Mouse (Mus musculus) heart, embryonic 12.5 days (tissue): ENCODE data around the gene Man2c1. TPM values are rescaled to one million over a fixed set of nuclear protein-coding genes. Genes with fewer than 3 reads are reported as not detected.
A peak's percentile ranks its signal among the peaks of the same experiment; 100 is the strongest.

Source experiments
- ATAC-seq: fragments of 200-750 bp; cut with Nextera tagmentation; 2 replicates; pipeline ENCODE4 v1.8.0; 2017; ENCODE audit warnings: moderate TSS enrichment, moderate library complexity; ENCODE audit not compliant: insufficient number of reproducible peaks, low FRiP score
- H3K27ac ChIP-seq: fragments of 300-500 bp; sonication (generic); 2 replicates; pipeline ENCODE4 v1.5.1; 2016; ENCODE audit warnings: mild to moderate bottlenecking, moderate library complexity; ENCODE audit not compliant: poor library complexity, severe bottlenecking
- H3K27me3 ChIP-seq: fragments of 300-500 bp; sonication (generic); replicated peaks from 2 replicates; pipeline ENCODE4 v1.6.1; 2016; ENCODE audit warnings: mild to moderate bottlenecking, moderate library complexity
- H3K36me3 ChIP-seq: fragments of 300-500 bp; sonication (generic); 2 replicates; pipeline ENCODE4 v1.6.1; 2016; ENCODE audit warnings: mild to moderate bottlenecking, moderate library complexity
- H3K4me1 ChIP-seq: fragments of 300-500 bp; sonication (generic); replicated peaks from 2 replicates; pipeline ENCODE4 v1.6.1; 2016; ENCODE audit warnings: mild to moderate bottlenecking
- H3K4me2 ChIP-seq: fragments of 300-500 bp; sonication (generic); 2 replicates; pipeline ENCODE4 v1.6.1; 2016; ENCODE audit warnings: mild to moderate bottlenecking, moderate library complexity
- H3K4me3 ChIP-seq: fragments of 300-500 bp; sonication (generic); 2 replicates; pipeline ENCODE4 v1.5.1; 2016; ENCODE audit warnings: mild to moderate bottlenecking
- H3K9ac ChIP-seq: fragments of 300-500 bp; sonication (generic); 2 replicates; pipeline ENCODE4 v1.6.1; 2016; ENCODE audit warnings: mild to moderate bottlenecking, moderate library complexity
- H3K9me3 ChIP-seq: fragments of 300-500 bp; sonication (generic); replicated peaks from 2 replicates; pipeline ENCODE4 v1.6.1; 2016; ENCODE audit warnings: mild to moderate bottlenecking, moderate library complexity
- WGBS: fragments of 180-500 bp; shearing (Covaris S2); methylation state at CpG from one replicate; pipeline ENCODE4 v1.1.7; 2016; 5-methylcytosine and 5-hydroxymethylcytosine counted together
- polyA plus RNA-seq: library from polyadenylated mRNA; unstranded; fragments of >200 nt; fragmentation: Nextera tagmentation; extraction: Ambion mirVana; gene quantifications from 2 replicates; pipeline ENCODE4 v1.2.1, GENCODE M21; 2016

Gene Man2c1
- polyA plus RNA-seq, 1 experiment from 2014 or later, result 59.6 TPM

DNA sequence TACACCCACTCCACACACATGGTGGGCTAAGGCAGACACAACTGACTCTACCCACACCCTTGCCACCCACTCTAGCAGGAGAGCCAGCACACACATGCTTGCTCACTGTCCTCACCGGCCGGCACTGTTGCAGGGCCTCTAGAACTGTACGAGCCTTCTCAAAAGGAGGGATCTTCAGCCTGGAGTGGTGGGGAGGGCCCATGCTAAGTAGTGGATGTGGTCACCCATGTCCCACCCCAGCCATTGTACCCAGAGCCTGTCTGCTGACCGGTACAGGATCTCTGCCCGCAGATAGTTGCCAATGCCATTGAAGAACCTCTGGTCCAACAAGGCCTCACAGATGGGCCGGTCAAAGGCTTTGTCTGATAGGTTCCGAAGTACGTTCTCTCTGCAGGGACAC is 14.3 kb downstream of the Man2c1 start:
- peaks cover 46% of the 10 kb centered on the region for H3K36me3 ChIP-seq

DNA sequence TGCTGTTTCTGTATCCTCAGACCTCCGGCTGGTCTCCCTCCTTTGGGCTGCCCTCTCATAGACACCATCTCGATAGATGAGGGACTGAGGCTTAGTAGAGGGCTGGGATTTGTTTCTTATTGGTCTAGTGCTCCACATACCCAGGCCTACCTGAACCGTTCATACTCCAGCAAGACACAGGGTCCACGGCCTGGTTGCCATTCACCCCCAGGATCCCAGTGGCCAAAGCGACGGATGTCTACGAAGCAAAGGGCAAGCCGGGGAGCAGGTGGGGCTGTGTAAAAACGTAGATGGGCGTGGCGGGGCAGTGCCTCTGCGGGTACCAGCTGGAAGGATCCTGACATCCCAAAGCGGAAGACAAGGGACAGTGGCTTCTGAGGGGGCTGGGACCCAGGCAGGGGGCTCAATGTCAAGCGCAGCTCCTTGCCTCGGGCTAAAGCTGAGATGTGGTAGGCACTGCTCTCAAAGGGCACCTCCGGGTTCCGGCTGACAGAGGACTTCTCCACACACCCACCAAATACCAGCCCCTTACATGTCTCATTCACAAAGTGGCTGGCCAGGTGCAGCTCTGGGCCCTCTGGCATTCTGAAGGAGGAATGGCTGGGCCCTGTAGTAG is 16.1 kb downstream of the Man2c1 start:
- Histone ChIP-seq H3K4me2 (no peak overlapping the region; the same call in 1 of the 2 replicates), H3K27ac (no peak overlapping the region), H3K9ac (no peak overlapping the region), H3K4me1 (peaks cover 14% of the 10 kb centered on the region), H3K4me3 (no peak overlapping the region), H3K36me3 (peaks cover 29% of the 10 kb centered on the region), H3K27me3 (no peaks in the 10 kb centered on the region), H3K9me3 (no peaks in the 10 kb centered on the region)
- no peak for ATAC-seq
- 81% methylated on average over 17 of the region's 17 CpGs for WGBS

More for the DNA sequence above, 14.3 kb downstream of the Man2c1 start:
- Histone ChIP-seq H3K9ac (no peak overlapping the region), H3K27ac (no peak overlapping the region), H3K27me3 (no peaks in the 10 kb centered on the region), H3K4me2 (no peak overlapping the region), H3K4me3 (no peak overlapping the region), H3K4me1 (peaks cover 14% of the 10 kb centered on the region), H3K9me3 (no peaks in the 10 kb centered on the region)
- no peak for ATAC-seq
- WGBS, result 79% methylated on average over 8 of the region's 8 CpGs

GRCm38 (mm10) chr9:57147205-57148143 is 17.0 kb downstream of the Man2c1 start:
- H3K27me3 ChIP-seq, result no peaks in the 10 kb centered on the region
- peaks cover 20% of the 10 kb centered on the region for H3K36me3 ChIP-seq
- H3K9me3 ChIP-seq, result no peaks in the 10 kb centered on the region
- no peak for ATAC-seq
- peak overlapping the region; percentile 79 for H3K9ac ChIP-seq
- H3K27ac ChIP-seq, result peak overlapping the region; percentile 88
- peak overlapping the region; percentile 88 for H3K4me2 ChIP-seq
- H3K4me1 ChIP-seq, result peaks cover 14% of the 10 kb centered on the region
- H3K4me3 ChIP-seq, result peak overlapping the region; percentile 65
- 8% methylated on average over 19 of the region's 19 CpGs for WGBS

DNA sequence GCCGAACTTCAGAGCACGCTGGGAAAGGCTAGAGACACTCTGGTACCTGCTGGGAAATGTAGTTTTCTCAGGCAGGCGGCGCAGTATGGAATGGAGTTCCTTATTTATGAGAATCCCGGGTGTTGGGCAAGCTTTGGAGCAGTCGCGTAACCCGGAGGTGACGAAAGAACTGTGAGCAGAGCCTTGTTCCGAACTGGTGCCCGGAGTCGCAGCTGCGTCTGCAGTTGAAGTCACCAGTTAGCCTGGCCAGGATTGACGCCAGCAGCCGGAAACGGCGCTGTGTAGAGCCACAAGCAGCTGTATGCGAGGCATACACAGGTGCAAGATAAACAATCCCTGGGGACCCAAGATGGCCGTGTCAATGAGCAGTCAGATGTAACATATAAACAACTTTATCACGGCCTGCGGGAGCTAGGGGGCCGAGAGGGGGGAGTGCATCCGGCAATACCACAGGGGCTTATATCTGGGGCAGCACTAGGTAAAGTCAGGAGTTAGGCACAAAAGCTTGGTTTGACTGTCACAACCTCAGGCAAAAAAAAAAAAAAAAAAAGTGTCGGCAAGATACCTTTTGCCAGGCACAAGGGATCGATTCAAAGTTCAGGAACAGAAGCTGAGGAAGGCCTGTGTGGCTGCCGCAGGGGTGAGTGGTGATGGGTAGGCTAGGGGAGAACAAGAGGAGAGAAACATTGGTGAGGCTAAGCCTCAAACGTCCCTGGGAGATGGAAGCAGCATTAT is 17.8 kb downstream of the Man2c1 start, which contains the start of gene Neil1:
Gene Neil1, minus strand, starts transcription at position 162 of the 735 bp plus-strand sequence.
- H3K36me3 ChIP-seq, result peaks cover 12% of the 10 kb centered on the region
- WGBS, result under 1% methylated on average over 27 of the region's 27 CpGs
- H3K27ac ChIP-seq, result peak within 1 kb of the TSS; percentile 88
- H3K9ac ChIP-seq, result peak within 1 kb of the TSS; percentile 79
- ATAC-seq, result peak; percentile 83
- no peaks in the 10 kb centered on the region for H3K9me3 ChIP-seq
- H3K4me1 ChIP-seq, result peaks cover 14% of the 10 kb centered on the region
- no peaks in the 10 kb centered on the region for H3K27me3 ChIP-seq
- H3K4me3 ChIP-seq, result peak within 1 kb of the TSS; percentile 65
- H3K4me2 ChIP-seq, result peak within 1 kb of the TSS; percentile 88

DNA sequence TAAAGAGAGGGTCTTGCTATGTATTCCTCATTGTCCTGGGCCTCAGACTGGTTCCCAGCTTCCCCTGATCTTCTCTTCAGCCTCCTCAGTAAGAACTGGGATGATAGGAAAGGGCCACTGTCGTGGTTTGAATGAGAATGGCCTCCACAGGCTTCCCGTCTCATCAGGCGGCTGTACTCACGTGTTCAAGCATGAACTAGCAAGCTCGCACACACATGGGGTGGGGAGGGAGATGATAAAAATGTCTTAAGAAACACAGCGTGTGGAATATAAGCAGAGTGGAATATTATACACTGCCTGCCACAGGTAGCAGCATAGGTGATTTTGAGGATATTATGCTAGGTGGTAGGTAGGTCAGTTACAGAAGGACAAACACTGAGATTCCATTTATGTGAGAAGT is 18.5 kb downstream of the Man2c1 start:
- ATAC-seq, result no peak
- H3K9me3 ChIP-seq, result no peaks in the 10 kb centered on the region
- WGBS, result 77% methylated on average over 6 of the region's 6 CpGs
- no peak overlapping the region for H3K9ac ChIP-seq
- peak overlapping the region; percentile 88 for H3K4me2 ChIP-seq
- H3K27ac ChIP-seq, result peak overlapping the region; percentile 88; the same call in 1 of the 2 replicates
- H3K27me3 ChIP-seq, result no peaks in the 10 kb centered on the region
- H3K36me3 ChIP-seq, result peaks cover 6% of the 10 kb centered on the region; the same call in 1 of the 2 replicates
- peaks cover 14% of the 10 kb centered on the region for H3K4me1 ChIP-seq
- H3K4me3 ChIP-seq, result peak overlapping the region; percentile 65; the same call in 1 of the 2 replicates

DNA sequence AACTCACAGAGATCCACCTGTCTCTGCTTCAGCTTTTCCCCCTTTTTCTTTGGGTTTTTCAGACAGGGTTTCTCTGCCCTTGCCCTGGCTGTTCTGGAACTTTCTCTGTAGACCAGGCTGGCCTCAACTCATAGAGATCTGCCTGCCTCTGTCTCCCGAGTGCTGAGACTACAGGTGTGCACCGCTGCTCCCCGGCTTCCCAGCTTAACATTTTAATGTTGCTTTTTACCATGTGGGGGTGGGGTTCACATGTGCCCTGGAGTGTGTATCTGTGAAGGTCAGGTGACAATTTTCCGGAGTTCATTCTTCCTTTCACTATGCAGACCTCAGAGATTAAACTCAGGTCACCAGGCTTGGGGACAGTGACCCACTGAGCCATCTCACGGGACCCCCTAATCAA is 19.7 kb downstream of the Man2c1 start:
- WGBS, result 77% methylated on average over 5 of the region's 5 CpGs
- no peaks in the 10 kb centered on the region for H3K9me3 ChIP-seq
- ATAC-seq, result no peak

GRCm38 (mm10) chr9:57152331-57152730 is 21.8 kb downstream of the Man2c1 start:
- Histone ChIP-seq H3K27me3 (no peaks in the 10 kb centered on the region), H3K27ac (no peak overlapping the region), H3K36me3 (peaks cover 21% of the 10 kb centered on the region), H3K4me1 (peaks cover 15% of the 10 kb centered on the region), H3K9ac (no peak overlapping the region), H3K9me3 (no peaks in the 10 kb centered on the region), H3K4me2 (no peak overlapping the region), H3K4me3 (no peak overlapping the region)
- no peak for ATAC-seq
- WGBS, result 50% methylated on average over 6 of the region's 6 CpGs

More for the DNA sequence above, 19.7 kb downstream of the Man2c1 start:
- H3K27ac ChIP-seq, result no peak overlapping the region
- no peak overlapping the region for H3K4me2 ChIP-seq
- no peak overlapping the region for H3K9ac ChIP-seq
- peaks cover 14% of the 10 kb centered on the region for H3K4me1 ChIP-seq
- H3K4me3 ChIP-seq, result no peak overlapping the region
- peaks cover 8% of the 10 kb centered on the region for H3K36me3 ChIP-seq
- H3K27me3 ChIP-seq, result no peaks in the 10 kb centered on the region

GRCm38 (mm10) chr9:57156383-57156782 is 25.9 kb downstream of the Man2c1 start:
- no peak overlapping the region for H3K9ac ChIP-seq
- H3K36me3 ChIP-seq, result peaks cover 21% of the 10 kb centered on the region
- no peak overlapping the region for H3K4me2 ChIP-seq
- peaks cover 14% of the 10 kb centered on the region for H3K4me1 ChIP-seq
- H3K27ac ChIP-seq, result no peak overlapping the region
- 0 out of 2 replicates have a peak, but pooled peaks cover 4% of the 10 kb centered on the region for H3K27me3 ChIP-seq
- 91% methylated on average over 7 of the region's 7 CpGs for WGBS
- H3K4me3 ChIP-seq, result no peak overlapping the region
- H3K9me3 ChIP-seq, result no peaks in the 10 kb centered on the region
- ATAC-seq, result no peak

DNA sequence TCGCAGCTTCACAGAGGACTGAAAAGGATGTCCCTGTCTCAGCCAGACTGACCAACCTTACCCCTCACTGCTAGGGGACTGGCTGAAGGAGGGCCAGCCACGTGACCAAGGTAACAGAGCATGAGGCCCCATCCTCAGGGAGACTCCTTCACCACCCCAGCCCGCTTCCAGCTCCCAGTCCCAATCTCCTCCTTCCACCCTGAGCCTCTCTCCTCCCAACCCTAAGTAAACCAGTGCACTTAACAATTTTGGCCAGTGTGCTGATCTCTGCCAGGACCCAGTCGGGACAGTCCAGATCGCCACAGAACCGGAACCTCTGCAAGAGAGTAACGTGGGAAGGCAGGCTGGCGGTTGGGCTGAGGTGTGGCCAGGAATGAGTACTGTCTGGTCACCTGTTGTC is 26.3 kb downstream of the Man2c1 start:
- no peak overlapping the region for H3K27ac ChIP-seq
- peaks cover 21% of the 10 kb centered on the region for H3K36me3 ChIP-seq
- no peak overlapping the region for H3K4me3 ChIP-seq
- no peak for ATAC-seq
- H3K4me1 ChIP-seq, result peaks cover 14% of the 10 kb centered on the region
- WGBS, result 80% methylated on average over 8 of the region's 8 CpGs
- H3K27me3 ChIP-seq, result 0 out of 2 replicates have a peak, but pooled peaks cover 4% of the 10 kb centered on the region
- no peaks in the 10 kb centered on the region for H3K9me3 ChIP-seq
- H3K4me2 ChIP-seq, result no peak overlapping the region
- H3K9ac ChIP-seq, result no peak overlapping the region

DNA sequence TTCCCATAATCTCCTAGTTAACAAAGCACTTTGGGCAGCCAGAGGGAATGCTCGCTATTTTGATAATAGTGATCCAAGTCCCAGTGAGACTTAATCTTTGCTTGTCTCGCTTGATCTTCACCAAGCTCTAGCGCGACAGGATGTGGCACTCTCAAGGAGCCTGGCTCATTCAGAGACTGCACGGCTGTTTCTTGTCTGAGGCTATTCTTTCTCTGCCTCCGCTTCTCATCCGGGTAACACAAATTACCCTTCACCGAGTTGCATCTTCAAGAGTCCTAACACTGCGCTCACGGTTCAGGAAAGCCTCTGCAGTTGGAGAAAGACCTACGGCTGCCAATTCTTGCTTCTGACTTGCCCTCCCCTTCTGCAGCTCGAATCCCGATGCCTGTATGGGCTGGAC is 27.0 kb downstream of the Man2c1 start:
- ATAC-seq, result no peak
- H3K4me1 ChIP-seq, result peaks cover 14% of the 10 kb centered on the region
- H3K27ac ChIP-seq, result no peak overlapping the region
- peak overlapping the region; percentile 67 for H3K4me3 ChIP-seq
- H3K4me2 ChIP-seq, result peak overlapping the region; percentile 96
- WGBS, result 24% methylated on average over 13 of the region's 13 CpGs
- H3K27me3 ChIP-seq, result 0 out of 2 replicates have a peak, but pooled peaks cover 4% of the 10 kb centered on the region
- peak overlapping the region; percentile 68 for H3K9ac ChIP-seq
- peaks cover 21% of the 10 kb centered on the region for H3K36me3 ChIP-seq
- H3K9me3 ChIP-seq, result no peaks in the 10 kb centered on the region
